Mouse (Mus musculus) heart, adult 2 months (tissue): Measurements from ENCODE around the gene Galnt7. TPM values are rescaled to one million over a fixed set of nuclear protein-coding genes. Genes with fewer than 3 reads are reported as not detected.

ENCODE experiments used
- DNase-seq, 2 experiments: peaks; one replicate each; pipeline ENCODE4 v3.0.0; 2021
- H3K27ac ChIP-seq: fragments of 200-600 bp; 2 replicates; pipeline ENCODE4 v1.8.1; 2022
- H3K27me3 ChIP-seq: fragments of 200-500 bp; 2 replicates; pipeline ENCODE4 v1.6.1; 2012; ENCODE audit warnings: mild to moderate bottlenecking, low read length, inconsistent platforms, mixed read lengths; ENCODE audit not compliant: control insufficient read depth, insufficient read depth
- H3K36me3 ChIP-seq: fragments of 200-500 bp; 2 replicates; pipeline ENCODE4 v1.6.1; 2012; ENCODE audit warnings: low read length, inconsistent platforms; ENCODE audit not compliant: control insufficient read depth, insufficient read depth
- H3K4me1 ChIP-seq: fragments of 200-500 bp; 2 replicates; pipeline ENCODE4 v1.6.1; 2011; ENCODE audit warnings: low read length; ENCODE audit not compliant: control insufficient read depth, insufficient read depth
- H3K4me3 ChIP-seq: fragments of 200-600 bp; 2 replicates; pipeline ENCODE4 v1.8.1; 2022
- H3K79me2 ChIP-seq: fragments of 200-500 bp; replicated peaks from 2 replicates; pipeline ENCODE4 v1.6.1; 2012; ENCODE audit warnings: mild to moderate bottlenecking, inconsistent platforms, low read length, moderate library complexity, mixed read lengths; ENCODE audit not compliant: control insufficient read depth, insufficient read depth
- H3K9ac ChIP-seq: fragments of 200-500 bp; 2 replicates; pipeline ENCODE4 v1.6.1; 2012; ENCODE audit warnings: low read depth, mild to moderate bottlenecking, control low read depth, inconsistent platforms, low read length, mixed read lengths
- CTCF ChIP-seq: fragments of 200-600 bp; IDR thresholded peaks from 2 replicates; pipeline ENCODE4 v1.8.1; 2022; ENCODE audit warnings: antibody characterized with exemption, mild to moderate bottlenecking, moderate library complexity
- EP300 ChIP-seq: fragments of 200-500 bp; IDR thresholded peaks from 2 replicates; pipeline ENCODE4 v1.6.1; 2011; ENCODE audit warnings: low read depth, low read length, control low read depth; ENCODE audit not compliant: insufficient read depth
- POLR2A ChIP-seq: fragments of 200-500 bp; IDR thresholded peaks from 2 replicates; pipeline ENCODE4 v1.6.1; 2011; ENCODE audit warnings: mild to moderate bottlenecking, low read depth, low read length, control low read depth; ENCODE audit not compliant: insufficient read depth
- WGBS: fragments of 180-500 bp; shearing (Covaris S2); methylation state at CpG from one replicate; pipeline ENCODE4 v1.1.7; 2018; 5-methylcytosine and 5-hydroxymethylcytosine counted together
- intact Hi-C: fragments of 180-260 bp; cut with DNase I; formaldehyde crosslinking; loops from one replicate; pipeline ENCODE4 v1.15.1; 2025
- polyA plus RNA-seq: library from polyadenylated mRNA; depleted of rRNA; stranded (reverse); fragments of >200 nt; gene quantifications from 2 replicates; pipeline ENCODE4 v1.2.3, GENCODE M21; 2012
- total RNA-seq, 2 experiments: library from RNA; stranded (reverse); gene quantifications; 2 replicates each; pipeline ENCODE4 v1.2.3; 2021

Gene Galnt7
- total and polyA plus RNA-seq, 3 experiments: 1.7 to 4.8 (median 4.5) TPM

GRCm38 (mm10) chr8:57595853-57596252, 57.0 kb downstream of the Galnt7 start:
- Histone ChIP-seq H3K4me1 (no peaks in the 10 kb centered on the region), H3K27me3 (no peaks in the 10 kb centered on the region), H3K79me2 (no peaks in the 10 kb centered on the region), H3K27ac (no peak overlapping the region), H3K4me3 (no peak overlapping the region), H3K9ac (no peak overlapping the region), H3K36me3 (no peaks in the 10 kb centered on the region)
- 85% methylated on average over 3 of the region's 3 CpGs for WGBS
- intact Hi-C loops: no loop called here
- TF ChIP-seq POLR2A: no peak
- no peak for TF ChIP-seq EP300
- DNase-seq: no peak

- Histone ChIP-seq H3K27me3 (no peaks in the 10 kb centered on the region), H3K4me1 (no peaks in the 10 kb centered on the region), H3K79me2 (no peaks in the 10 kb centered on the region), H3K4me3 (no peak overlapping the region), H3K9ac (no peak overlapping the region), H3K36me3 (no peaks in the 10 kb centered on the region), H3K27ac (no peak overlapping the region)
- TF ChIP-seq POLR2A: no peak
- TF ChIP-seq EP300: no peak
- no peak for TF ChIP-seq CTCF
- no peak for DNase-seq
- WGBS: 64% methylated on average over 6 of the region's 6 CpGs
- intact Hi-C loops: no loop called here
Measured at GRCm38 (mm10) chr8:57594175-57594885, 58.5 kb downstream of the Galnt7 start.

GRCm38 (mm10) chr8:57592604-57593003, 60.2 kb downstream of the Galnt7 start:
- WGBS: 62% methylated on average over 7 of the region's 7 CpGs
- intact Hi-C loops: no loop called here
- Histone ChIP-seq H3K27ac (no peak overlapping the region), H3K36me3 (no peaks in the 10 kb centered on the region), H3K27me3 (no peaks in the 10 kb centered on the region), H3K4me3 (no peak overlapping the region), H3K9ac (no peak overlapping the region), H3K79me2 (no peaks in the 10 kb centered on the region), H3K4me1 (no peaks in the 10 kb centered on the region)
- TF ChIP-seq CTCF (no peak), EP300 (no peak), POLR2A (no peak)
- no peak for DNase-seq

- no peaks in the 10 kb centered on the region; the same call in 1 of the 2 replicates for H3K36me3 ChIP-seq
- H3K9ac ChIP-seq: no peak overlapping the region
- H3K4me1 ChIP-seq: peaks cover 1% of the 10 kb centered on the region
- no peaks in the 10 kb centered on the region for H3K27me3 ChIP-seq
- 95% methylated on average over 4 of the region's 4 CpGs for WGBS
- intact Hi-C loops: no loop called here
- no peak for TF ChIP-seq CTCF
- TF ChIP-seq EP300: no peak
- TF ChIP-seq POLR2A: no peak
- 0 out of 2 replicates have a peak, but pooled peaks cover 1% of the 10 kb centered on the region for H3K79me2 ChIP-seq
- H3K27ac ChIP-seq: no peak overlapping the region
- DNase-seq: no peak
- no peak overlapping the region for H3K4me3 ChIP-seq
Measured at GRCm38 (mm10) chr8:57591681-57592080, 61.2 kb downstream of the Galnt7 start.

GRCm38 (mm10) chr8:57590015-57590414, 62.8 kb downstream of the Galnt7 start:
- Histone ChIP-seq H3K4me1 (peaks cover 1% of the 10 kb centered on the region), H3K36me3 (no peaks in the 10 kb centered on the region; the same call in 1 of the 2 replicates), H3K27ac (no peak overlapping the region), H3K27me3 (no peaks in the 10 kb centered on the region), H3K4me3 (no peak overlapping the region), H3K9ac (no peak overlapping the region), H3K79me2 (0 out of 2 replicates have a peak, but pooled peaks cover 1% of the 10 kb centered on the region)
- WGBS: 67% methylated on average over 8 of the region's 8 CpGs
- no peak for TF ChIP-seq EP300
- TF ChIP-seq POLR2A: no peak
- TF ChIP-seq CTCF: no peak
- intact Hi-C loops: no loop called here
- no peak for DNase-seq

GRCm38 (mm10) chr8:57589176-57589575, 63.7 kb downstream of the Galnt7 start:
- H3K4me1 ChIP-seq: peaks cover 1% of the 10 kb centered on the region
- intact Hi-C loops: no loop called here
- 44% methylated on average over 9 of the region's 9 CpGs for WGBS
- no peak for DNase-seq
- H3K36me3 ChIP-seq: no peaks in the 10 kb centered on the region; the same call in 1 of the 2 replicates
- TF ChIP-seq POLR2A (no peak), CTCF (no peak), EP300 (no peak)
- no peak overlapping the region for H3K4me3 ChIP-seq
- 0 out of 2 replicates have a peak, but pooled peaks cover 1% of the 10 kb centered on the region for H3K79me2 ChIP-seq
- no peak overlapping the region for H3K9ac ChIP-seq
- H3K27me3 ChIP-seq: no peaks in the 10 kb centered on the region
- H3K27ac ChIP-seq: no peak overlapping the region
